Mouse (Mus musculus) ovary, postnatal 36 days (tissue): Measurements from ENCODE around the gene Tmem98.

Experiments used
- DNase-seq: peaks from one replicate; pipeline ENCODE4 v3.0.0; 2022; ENCODE audit warnings: low spot score, mixed read lengths

Tmem98 gene

DNA sequence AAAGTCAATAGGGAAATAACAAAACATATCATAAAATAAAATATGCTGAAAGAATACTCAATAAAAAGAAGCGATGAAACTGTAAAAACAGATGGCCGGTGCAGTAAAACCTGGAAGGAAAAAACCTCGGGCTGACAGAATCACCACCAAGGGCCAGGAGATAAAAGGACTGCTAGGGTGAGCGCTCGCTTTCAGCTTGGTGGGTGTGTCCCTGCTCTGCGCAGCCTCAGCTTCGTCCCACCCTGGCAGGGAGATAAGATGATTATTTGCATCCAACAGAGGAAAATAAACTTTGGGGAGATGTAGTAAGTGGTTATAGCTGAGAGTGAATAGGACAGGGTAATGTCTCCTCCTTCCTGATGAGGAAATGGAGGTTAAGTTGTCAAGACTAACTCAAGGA lies 44.9 kb downstream of the Tmem98 start:
- no peak for DNase-seq

GRCm38 (mm10) chr11:80856827-80857226 lies 46.9 kb downstream of the Tmem98 start:
- DNase-seq = no peak

- DNase-seq = no peak
Measured at GRCm38 (mm10) chr11:80858065-80858464, 48.1 kb downstream of the Tmem98 start, which contains the start of gene Spaca3. TSS of gene Spaca3 (plus strand) at chr11:80858365.

DNA sequence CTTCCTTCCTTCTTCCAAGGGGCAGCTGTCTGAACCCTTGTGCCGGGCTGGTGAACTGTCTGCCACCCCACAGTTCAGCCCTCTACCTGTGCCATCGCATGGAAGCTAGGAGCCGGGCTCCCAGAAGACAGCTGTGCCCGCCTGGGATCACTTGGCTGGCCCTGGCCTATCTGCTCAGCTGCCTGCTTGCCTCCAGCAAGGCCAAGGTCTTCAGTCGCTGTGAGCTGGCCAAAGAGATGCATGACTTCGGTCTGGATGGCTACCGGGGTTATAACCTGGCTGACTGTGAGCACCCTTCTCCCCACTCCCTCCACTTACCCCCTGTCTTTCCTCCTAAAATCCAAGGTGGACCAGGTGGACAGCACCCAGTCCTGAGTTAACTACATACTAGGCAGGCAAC lies 53.0 kb downstream of the Tmem98 start:
- no peak for DNase-seq

- DNase-seq = no peak
Measured at GRCm38 (mm10) chr11:80868039-80868438, 58.1 kb downstream of the Tmem98 start.
